Mouse (Mus musculus) heart, embryonic 14.5 days (tissue): Measurements from ENCODE around the gene Dnmt3b. TPM values are rescaled to one million over a fixed set of nuclear protein-coding genes. Genes with fewer than 3 reads are reported as not detected.
A peak's percentile ranks its signal among the peaks of the same experiment; 100 is the strongest.

Experiments
- ATAC-seq: fragments of 200-750 bp; cut with Nextera tagmentation; 2 replicates; pipeline ENCODE4 v1.8.0; 2017; ENCODE audit warnings: low read depth, moderate TSS enrichment; ENCODE audit not compliant: insufficient number of reproducible peaks, insufficient read depth, low FRiP score
- H3K27ac ChIP-seq, 2 experiments: fragments of 200-500 bp in 1 of 2; fragments of 300-500 bp in 1 of 2; sonication (generic) in 1 of 2; replicated peaks in 1 of 2; 2 replicates each; pipeline ENCODE4 v1.5.1; 2012 to 2014; ENCODE audit warnings: low read depth in 2 of 2, low read length in 2 of 2, control low read depth in 1 of 2, mild to moderate bottlenecking in 1 of 2, mixed read lengths in 1 of 2; ENCODE audit not compliant: control insufficient read depth in 1 of 2, insufficient read depth in 1 of 2
- H3K27me3 ChIP-seq: fragments of 300-500 bp; sonication (generic); 2 replicates; pipeline ENCODE4 v1.6.1; 2014; ENCODE audit warnings: mild to moderate bottlenecking, low read length, control low read depth; ENCODE audit not compliant: control insufficient read depth, insufficient read depth
- H3K36me3 ChIP-seq: fragments of 300-500 bp; sonication (generic); 2 replicates; pipeline ENCODE4 v1.6.1; 2014; ENCODE audit warnings: mild to moderate bottlenecking, control low read depth, low read length, mixed read lengths; ENCODE audit not compliant: control insufficient read depth, insufficient read depth
- H3K4me1 ChIP-seq, 2 experiments: fragments of 200-500 bp in 1 of 2; fragments of 300-500 bp in 1 of 2; sonication (generic) in 1 of 2; 2 replicates each; pipeline ENCODE4 v1.6.1; 2012 to 2014; ENCODE audit warnings: low read length in 2 of 2, control low read depth in 1 of 2, mixed read lengths in 1 of 2; ENCODE audit not compliant: control insufficient read depth in 2 of 2, insufficient read depth in 2 of 2
- H3K4me2 ChIP-seq: fragments of 300-500 bp; sonication (generic); 2 replicates; pipeline ENCODE4 v1.6.1; 2014; ENCODE audit warnings: mild to moderate bottlenecking, low read length
- H3K4me3 ChIP-seq, 2 experiments: fragments of 200-500 bp in 1 of 2; fragments of 300-500 bp in 1 of 2; sonication (generic) in 1 of 2; 2 replicates each; pipeline ENCODE4 v1.5.1; 2012 to 2014; ENCODE audit warnings: low read length in 2 of 2, mild to moderate bottlenecking in 2 of 2, control low read depth in 1 of 2, low read depth in 1 of 2, moderate library complexity in 1 of 2; ENCODE audit not compliant: control insufficient read depth in 1 of 2, insufficient read depth in 1 of 2
- H3K9ac ChIP-seq: fragments of 300-500 bp; sonication (generic); 2 replicates; pipeline ENCODE4 v1.6.1; 2014; ENCODE audit warnings: mild to moderate bottlenecking, low read length
- H3K9me3 ChIP-seq: fragments of 300-500 bp; sonication (generic); 2 replicates; pipeline ENCODE4 v1.6.1; 2016; ENCODE audit warnings: low read length, control low read depth; ENCODE audit not compliant: control insufficient read depth
- WGBS: fragments of 180-500 bp; shearing (Covaris S2); extraction: QIAGEN DNeasy Blood & Tissue Kit; methylation state at CpG from one replicate; pipeline ENCODE4 v1.1.7; 2014; 5-methylcytosine and 5-hydroxymethylcytosine counted together
- polyA plus RNA-seq: library from polyadenylated mRNA; unstranded; fragments of >200 nt; fragmentation: Nextera tagmentation; extraction: Ambion mirVana; gene quantifications from 2 replicates; pipeline ENCODE4 v1.2.1, GENCODE M21; 2014

Dnmt3b gene
- polyA plus RNA-seq, 1 experiment from 2014 or later = 4.6 TPM

- Histone ChIP-seq H3K9me3 (no peaks in the 10 kb centered on the region), H3K4me3 (no peak overlapping the region), H3K9ac (no peak overlapping the region; the same call in 1 of the 2 replicates), H3K4me2 (no peak overlapping the region), H3K4me1 (peaks cover 29 to 30% of the 10 kb centered on the region in 2 experiments), H3K27me3 (no peaks in the 10 kb centered on the region), H3K36me3 (no peaks in the 10 kb centered on the region), H3K27ac (peak overlapping the region; percentile 26 to 30; a peak in 2 of 4 replicates)
- ATAC-seq = peak; percentile 53
- 13% methylated on average over 9 of the region's 9 CpGs for WGBS
Measured at GRCm38 (mm10) chr2:153609548-153609947, 39.7 kb upstream of the Dnmt3b start.

- 13% methylated on average over 14 of the region's 14 CpGs for WGBS
- H3K4me1 ChIP-seq = peaks cover 29 to 30% of the 10 kb centered on the region in 2 experiments
- peak; percentile 56; the same call in 1 of the 2 replicates for ATAC-seq
- H3K4me2 ChIP-seq = no peak overlapping the region
- no peaks in the 10 kb centered on the region for H3K9me3 ChIP-seq
- H3K27ac ChIP-seq = peak overlapping the region; percentile 70 to 82
- H3K36me3 ChIP-seq = 0 out of 2 replicates have a peak, but pooled peaks cover 5% of the 10 kb centered on the region
- peak overlapping the region; percentile 52 for H3K9ac ChIP-seq
- H3K27me3 ChIP-seq = no peaks in the 10 kb centered on the region
- H3K4me3 ChIP-seq = no peak overlapping the region
Measured at GRCm38 (mm10) chr2:153610426-153611240, 38.6 kb upstream of the Dnmt3b start.

- no peak overlapping the region for H3K4me3 ChIP-seq
- H3K9ac ChIP-seq = peak overlapping the region; percentile 52
- H3K4me1 ChIP-seq = peaks cover 29 to 30% of the 10 kb centered on the region in 2 experiments
- H3K27me3 ChIP-seq = no peaks in the 10 kb centered on the region
- WGBS = 60% methylated on average over 7 of the region's 7 CpGs
- H3K4me2 ChIP-seq = no peak overlapping the region
- H3K9me3 ChIP-seq = no peaks in the 10 kb centered on the region
- H3K36me3 ChIP-seq = 0 out of 2 replicates have a peak, but pooled peaks cover 5% of the 10 kb centered on the region
- H3K27ac ChIP-seq = peak overlapping the region; percentile 70 to 82
- ATAC-seq = 0 out of 2 replicates have a peak, but pooled peaks have one; percentile 2
Measured at GRCm38 (mm10) chr2:153611241-153611630, 38.0 kb upstream of the Dnmt3b start.

GRCm38 (mm10) chr2:153611743-153612142 is 37.5 kb upstream of the Dnmt3b start:
- Histone ChIP-seq H3K27me3 (no peaks in the 10 kb centered on the region), H3K9ac (no peak overlapping the region), H3K9me3 (no peaks in the 10 kb centered on the region), H3K4me3 (no peak overlapping the region), H3K4me2 (no peak overlapping the region), H3K4me1 (peaks cover 29 to 30% of the 10 kb centered on the region in 2 experiments), H3K27ac (peak overlapping the region in 1 of 2 experiments; percentile 82; a peak in 1 of 4 replicates), H3K36me3 (peaks cover 6% of the 10 kb centered on the region; the same call in 1 of the 2 replicates)
- ATAC-seq = no peak
- 90% methylated on average over 1 of the region's 1 CpGs for WGBS

GRCm38 (mm10) chr2:153612594-153613281 is 36.5 kb upstream of the Dnmt3b start:
- Histone ChIP-seq H3K4me2 (no peak overlapping the region), H3K9me3 (no peaks in the 10 kb centered on the region), H3K36me3 (peaks cover 16% of the 10 kb centered on the region), H3K27ac (no peak overlapping the region), H3K27me3 (no peaks in the 10 kb centered on the region), H3K4me3 (no peak overlapping the region), H3K9ac (no peak overlapping the region), H3K4me1 (peaks cover 24 to 30% of the 10 kb centered on the region in 2 experiments)
- 39% methylated on average over 3 of the region's 3 CpGs for WGBS
- ATAC-seq = no peak

- Histone ChIP-seq H3K9ac (no peak overlapping the region), H3K27me3 (no peaks in the 10 kb centered on the region), H3K36me3 (peaks cover 57% of the 10 kb centered on the region), H3K4me1 (peaks cover 5 to 10% of the 10 kb centered on the region in 2 experiments; a peak in 3 of 4 replicates), H3K9me3 (no peaks in the 10 kb centered on the region), H3K4me3 (no peak overlapping the region), H3K27ac (no peak overlapping the region), H3K4me2 (no peak overlapping the region)
- ATAC-seq = no peak
- WGBS = 89% methylated on average over 3 of the region's 3 CpGs
Measured at GRCm38 (mm10) chr2:153616893-153617292, 32.4 kb upstream of the Dnmt3b start.

- ATAC-seq = no peak
- no peaks in the 10 kb centered on the region for H3K4me1 ChIP-seq
- no peak overlapping the region for H3K27ac ChIP-seq
- H3K9ac ChIP-seq = no peak overlapping the region
- peaks cover 72% of the 10 kb centered on the region for H3K36me3 ChIP-seq
- 88% methylated on average over 6 of the region's 6 CpGs for WGBS
- H3K27me3 ChIP-seq = no peaks in the 10 kb centered on the region
- H3K4me3 ChIP-seq = no peak overlapping the region
- H3K4me2 ChIP-seq = no peak overlapping the region
- H3K9me3 ChIP-seq = no peaks in the 10 kb centered on the region
Measured at GRCm38 (mm10) chr2:153618439-153618838, 30.8 kb upstream of the Dnmt3b start.
